Mouse (Mus musculus): ENCODE data around the gene Sat1.
"Not testable (repeated sequence)": the region's sequence is repeated elsewhere in the genome, so short reads cannot be mapped to it uniquely, and the experiment has no call there.

Gene Sat1

GRCm38 (mm10) chrX:155216271-155216670 is at the start of gene Sat1:
Gene Sat1 (minus strand): TSS chrX:155216449.
- DNase-seq = peak; percentile 88 to 95

GRCm38 (mm10) chrX:155262915-155263252 is 46.6 kb upstream of the Sat1 start:
- DNase-seq = no peak

- peak; percentile 86 to 92 for DNase-seq
Observed at GRCm38 (mm10) chrX:155262235-155262914, 46.1 kb upstream of the Sat1 start, which contains the start of gene Acot9. Gene Acot9 (plus strand): TSS chrX:155262443.

- DNase-seq = no peak
Observed at GRCm38 (mm10) chrX:155256856-155257255, 40.6 kb upstream of the Sat1 start.

GRCm38 (mm10) chrX:155218277-155218676 is 2.0 kb upstream of the Sat1 start:
- no peak for DNase-seq

GRCm38 (mm10) chrX:155215501-155216248 is 574 bp downstream of the Sat1 start:
- peak; percentile 36 to 55 for DNase-seq

GRCm38 (mm10) chrX:155214291-155215136 is 1.7 kb downstream of the Sat1 start:
- no peak for DNase-seq

GRCm38 (mm10) chrX:155208671-155209070 is 7.6 kb downstream of the Sat1 start:
- no peak for DNase-seq

GRCm38 (mm10) chrX:155205436-155205835 is 10.8 kb downstream of the Sat1 start:
- DNase-seq = not testable (repeated sequence)

- no peak for DNase-seq
Observed at GRCm38 (mm10) chrX:155202406-155203305, 13.6 kb downstream of the Sat1 start.

- no peak for DNase-seq
Observed at GRCm38 (mm10) chrX:155201799-155202198, 14.4 kb downstream of the Sat1 start.

GRCm38 (mm10) chrX:155194979-155195378 is 21.3 kb downstream of the Sat1 start:
- DNase-seq = no peak

GRCm38 (mm10) chrX:155193732-155194443 is 22.4 kb downstream of the Sat1 start:
- DNase-seq = no peak

- DNase-seq = no peak
Observed at GRCm38 (mm10) chrX:155191941-155192340, 24.3 kb downstream of the Sat1 start.

GRCm38 (mm10) chrX:155177640-155178039 is 38.6 kb downstream of the Sat1 start:
- DNase-seq = no peak

GRCm38 (mm10) chrX:155177230-155177629 is 39.0 kb downstream of the Sat1 start:
- no peak for DNase-seq

GRCm38 (mm10) chrX:155175568-155175967 is 40.7 kb downstream of the Sat1 start:
- DNase-seq = no peak

GRCm38 (mm10) chrX:155172310-155172709 is 43.9 kb downstream of the Sat1 start:
- no peak for DNase-seq

GRCm38 (mm10) chrX:155171754-155172153 is 44.5 kb downstream of the Sat1 start:
- DNase-seq = no peak

GRCm38 (mm10) chrX:155169886-155170285 is 46.4 kb downstream of the Sat1 start:
- no peak for DNase-seq

- DNase-seq = no peak
Observed at GRCm38 (mm10) chrX:155167667-155168066, 48.6 kb downstream of the Sat1 start.

- DNase-seq = no peak
Observed at GRCm38 (mm10) chrX:155166313-155166712, 49.9 kb downstream of the Sat1 start.

Measured in cerebellum, adult 18-20 months (tissue).